Mouse (Mus musculus) urinary bladder, postnatal 4 days (tissue): ENCODE measurements around the gene Lbhd2.

Experiments
- DNase-seq, 2 experiments: peaks; one replicate each; pipeline ENCODE4 v3.0.0; 2021 to 2022; ENCODE audit warnings: low spot score in 2 of 2

The Lbhd2 gene

GRCm38 (mm10) chr12:111406622-111407021, at the start of gene Lbhd2:
TSS of gene Lbhd2 (plus strand) at chr12:111406809.
- DNase-seq, result no peak

DNA sequence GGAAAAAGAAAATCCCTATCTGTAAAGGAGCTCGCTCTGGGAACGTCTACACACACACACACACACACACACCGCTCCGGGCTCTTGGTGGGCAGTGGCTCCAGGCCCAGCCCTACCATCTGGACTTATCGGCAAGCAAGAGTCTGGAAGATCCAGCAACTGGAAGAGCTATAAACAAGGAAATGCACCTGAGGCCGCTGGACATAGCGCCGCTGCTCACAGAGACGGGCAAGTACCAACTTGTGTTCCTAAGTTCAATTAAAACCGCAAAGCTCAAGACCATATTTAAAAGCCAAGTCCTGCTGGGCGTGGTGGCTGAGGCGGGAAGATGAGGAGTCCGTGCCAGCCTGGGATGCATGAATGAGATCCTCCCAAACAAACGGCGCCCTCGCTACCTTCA, 45.9 kb upstream of the Lbhd2 start:
- DNase-seq, result no peak

GRCm38 (mm10) chr12:111361319-111362098, 45.1 kb upstream of the Lbhd2 start:
- no peak for DNase-seq

- no peak for DNase-seq
Measured at GRCm38 (mm10) chr12:111364234-111364633, 42.4 kb upstream of the Lbhd2 start.

- DNase-seq, result no peak
Measured at GRCm38 (mm10) chr12:111367065-111367464, 39.5 kb upstream of the Lbhd2 start.

DNA sequence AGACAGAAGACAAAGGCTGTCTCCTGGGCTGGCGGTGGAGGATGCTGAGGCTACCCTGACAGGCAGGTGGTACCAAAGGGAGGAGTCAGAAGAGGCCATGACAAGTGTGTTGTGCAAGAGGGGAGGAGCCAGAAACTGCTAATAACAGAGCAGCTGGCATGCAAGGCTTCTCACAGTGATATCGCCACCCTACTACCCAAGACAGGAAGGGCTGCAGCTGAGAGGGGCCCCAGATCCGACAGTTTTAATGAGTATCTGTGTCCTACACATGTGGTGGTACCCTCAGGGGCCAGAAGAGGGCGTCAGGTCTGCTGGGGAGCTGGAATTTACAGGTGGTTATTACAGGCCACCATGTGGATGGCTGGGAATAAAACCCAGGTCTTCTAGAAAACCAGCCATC, 36.4 kb upstream of the Lbhd2 start:
- DNase-seq, result no peak

DNA sequence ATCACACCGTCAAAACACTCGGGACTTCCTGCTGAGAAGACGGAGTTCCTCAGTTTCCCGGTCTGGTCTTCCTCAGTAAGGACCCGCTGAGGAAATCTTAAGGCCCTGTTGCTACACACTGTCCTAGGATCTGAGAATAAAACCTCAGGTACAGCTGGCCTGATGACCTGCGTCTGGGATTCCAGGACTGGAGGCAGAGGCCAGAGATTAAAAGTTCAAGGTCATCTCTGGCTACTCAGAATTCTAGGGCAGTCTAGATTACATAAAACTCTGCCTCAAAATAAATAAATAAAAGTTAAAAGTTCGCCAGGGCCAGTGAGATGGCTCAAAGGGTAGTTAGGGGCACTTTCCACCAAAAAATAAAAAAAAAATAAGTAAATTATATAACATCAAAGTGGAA, 34.7 kb upstream of the Lbhd2 start:
- DNase-seq, result no peak

GRCm38 (mm10) chr12:111373411-111373810, 33.2 kb upstream of the Lbhd2 start:
- DNase-seq, result no peak

DNA sequence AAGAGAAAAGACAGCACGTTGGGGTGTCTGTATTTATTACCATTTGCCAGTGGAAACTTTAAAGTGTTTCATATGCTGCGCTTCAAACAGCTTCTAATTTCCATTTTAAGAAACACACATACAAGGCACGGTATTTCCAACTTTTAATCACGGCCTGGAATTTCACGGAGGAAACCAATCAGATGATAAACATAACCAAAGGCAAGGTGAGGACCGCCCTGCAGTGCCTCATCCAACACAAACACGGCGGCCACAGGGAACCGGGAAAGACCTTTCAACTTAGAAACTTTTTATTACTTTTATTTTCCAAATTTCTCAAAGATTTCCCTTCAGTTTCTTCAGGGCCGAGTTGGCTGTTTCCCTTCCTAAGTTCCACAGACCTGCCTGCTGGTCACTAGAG, 31.9 kb upstream of the Lbhd2 start:
- DNase-seq, result no peak

DNA sequence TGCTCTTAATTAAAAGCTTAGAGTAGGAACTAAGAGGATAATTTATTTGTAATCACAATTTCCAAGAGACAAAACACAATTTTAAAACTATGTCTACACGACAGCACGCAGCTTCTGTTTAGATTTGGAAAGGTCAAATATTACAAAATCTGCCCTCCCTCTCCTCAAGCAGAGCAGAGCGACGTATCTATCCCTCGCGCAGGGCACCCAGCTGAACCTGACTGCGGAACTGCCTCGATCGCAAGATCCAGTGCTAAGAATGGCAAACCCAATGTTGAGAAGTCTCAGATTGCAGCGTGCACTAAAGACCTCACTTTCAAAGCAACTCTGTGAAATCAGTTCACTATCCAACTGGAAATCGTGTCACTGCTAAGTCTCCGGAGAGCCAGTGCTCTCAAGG, 31.1 kb upstream of the Lbhd2 start:
- no peak for DNase-seq

GRCm38 (mm10) chr12:111376053-111376452, 30.6 kb upstream of the Lbhd2 start:
- DNase-seq, result no peak

- DNase-seq, result peak in 1 of 2 experiments; percentile 46
Measured at GRCm38 (mm10) chr12:111376826-111377331, 29.7 kb upstream of the Lbhd2 start.

DNA sequence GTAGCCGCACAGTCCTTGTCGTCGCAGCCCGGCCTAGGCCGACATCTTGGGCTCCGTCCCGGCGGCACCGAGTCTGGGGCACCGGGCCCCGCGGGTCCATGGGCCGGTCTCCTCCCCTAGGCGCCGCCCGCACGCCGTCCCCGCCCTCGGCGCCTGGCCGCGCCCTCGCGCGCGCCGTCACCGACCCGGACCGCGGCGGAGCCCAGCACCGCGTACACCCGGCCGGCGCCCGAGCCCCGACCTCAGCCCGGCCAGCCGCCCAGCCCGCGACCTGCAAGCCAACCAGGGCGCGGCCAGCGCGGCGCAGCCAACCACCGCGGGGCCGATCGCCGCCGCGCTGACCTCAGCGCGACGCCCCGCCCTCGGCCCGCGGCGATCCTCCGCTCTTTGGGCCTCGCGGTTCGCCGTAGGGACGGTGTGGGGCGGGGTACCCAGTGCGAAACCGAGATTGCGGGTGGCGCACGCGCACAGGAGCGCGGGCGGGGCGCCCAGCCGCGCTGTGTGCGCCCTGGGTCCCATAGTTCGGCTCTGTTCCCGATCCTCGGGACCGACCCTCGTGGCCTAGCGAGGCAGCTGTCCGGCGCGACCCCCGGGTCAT, 29.1 kb upstream of the Lbhd2 start, which contains the start of gene Cdc42bpb:
Cdc42bpb (minus strand) TSS at position 343 of the 598 bp plus-strand sequence.
- DNase-seq, result peak; percentile 91 to 94

GRCm38 (mm10) chr12:111377986-111378490, 28.6 kb upstream of the Lbhd2 start:
- no peak for DNase-seq

GRCm38 (mm10) chr12:111378812-111379211, 27.8 kb upstream of the Lbhd2 start:
- DNase-seq, result no peak

DNA sequence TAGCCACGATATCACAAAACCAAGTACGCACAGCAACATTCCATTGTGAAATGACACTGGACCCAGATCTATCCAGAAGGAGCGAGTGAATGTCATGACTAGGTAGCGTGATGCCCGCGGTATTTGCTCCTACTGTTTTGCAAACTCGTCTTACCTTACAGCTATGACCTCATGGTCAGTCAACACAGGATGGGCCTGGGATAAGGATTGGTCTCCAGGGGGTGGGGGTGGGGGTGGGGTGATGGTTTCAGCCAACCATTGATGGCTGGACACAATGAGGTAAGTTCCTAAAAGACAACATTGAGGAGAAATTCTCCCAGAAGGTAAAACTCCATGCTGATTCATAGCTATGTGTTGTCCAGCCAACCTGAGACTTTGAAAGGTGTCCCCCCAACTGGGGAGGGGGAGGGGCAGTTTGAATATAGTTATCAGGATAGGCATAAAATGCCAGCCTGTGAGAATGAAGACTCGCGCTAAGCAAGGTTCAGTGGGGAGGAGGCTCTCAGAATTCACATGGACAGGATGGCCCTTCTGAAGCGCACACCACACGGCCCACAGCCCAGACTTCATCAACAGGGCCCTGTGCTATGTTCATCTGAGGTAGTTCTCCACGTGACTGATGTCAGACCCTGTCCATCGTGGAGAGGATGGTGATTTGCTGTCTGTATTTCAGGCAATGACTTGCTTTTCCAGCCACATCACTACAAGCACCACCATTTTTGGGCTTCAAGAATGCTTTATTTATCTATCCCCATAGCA, 20.5 kb upstream of the Lbhd2 start:
- DNase-seq, result no peak

DNA sequence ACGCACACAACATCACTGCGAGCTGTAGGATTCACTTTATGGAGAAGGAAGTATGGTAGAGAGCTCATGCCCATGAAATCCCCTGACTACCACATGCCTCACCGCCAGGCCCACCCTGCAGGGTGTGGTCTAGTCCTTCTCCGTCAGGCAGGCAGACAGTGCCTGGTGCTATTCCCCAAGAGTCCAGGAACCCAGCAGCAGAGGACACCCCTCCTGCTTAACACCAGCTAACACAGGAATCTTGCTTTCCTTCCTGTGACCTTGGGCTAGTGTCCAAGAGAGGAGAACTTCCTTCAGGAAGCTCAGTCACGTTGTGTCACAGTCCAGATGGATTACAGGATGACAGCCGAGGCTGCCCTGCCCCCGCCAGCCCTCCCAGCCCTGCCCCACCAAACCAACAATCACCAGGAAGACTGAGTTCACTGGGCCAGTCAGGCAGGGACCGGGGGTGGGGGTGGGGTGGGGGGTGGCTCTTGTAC, 19.9 kb upstream of the Lbhd2 start:
- DNase-seq, result no peak

GRCm38 (mm10) chr12:111387146-111387545, 19.5 kb upstream of the Lbhd2 start:
- no peak for DNase-seq

- no peak for DNase-seq
Measured at GRCm38 (mm10) chr12:111394008-111394407, 12.6 kb upstream of the Lbhd2 start.

DNA sequence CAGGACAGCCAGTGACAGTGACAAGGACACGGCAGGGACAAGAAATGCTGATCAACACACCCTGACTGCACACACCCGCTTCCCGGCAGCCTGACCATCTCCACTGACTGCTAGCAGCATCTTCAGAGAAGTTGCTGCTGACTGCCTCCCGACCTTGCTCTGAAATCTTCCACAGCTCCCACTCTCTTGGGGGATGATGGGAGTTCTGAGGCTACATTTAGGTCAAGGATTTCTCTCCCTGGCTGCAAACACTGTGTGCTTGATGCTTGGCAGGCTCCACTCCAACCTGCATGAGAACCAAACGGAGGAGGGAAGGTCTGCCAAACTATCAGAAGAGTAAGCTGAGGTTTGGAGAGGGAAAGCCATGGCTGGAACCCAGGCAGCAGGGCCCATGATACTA, 9.6 kb upstream of the Lbhd2 start:
- DNase-seq, result peak in 1 of 2 experiments; percentile 26

GRCm38 (mm10) chr12:111401454-111402184, 5.0 kb upstream of the Lbhd2 start:
- peak; percentile 62 to 80 for DNase-seq
